Mouse (Mus musculus) kidney, adult 2 months (tissue): ENCODE measurements at regions not wholly inside any gene's neighbourhood (a gene's known extent, or its start where the extent isn't known, plus 50 kb on each side); places are given as distances from the start of the nearest gene placed in this dataset.

Experiments
- CTCF ChIP-seq: fragments of 200-500 bp; conservative IDR thresholded peaks from 2 replicates; pipeline ENCODE4 v1.5.1; 2011; ENCODE audit warnings: low read depth, mild to moderate bottlenecking, control low read depth, low read length, moderate library complexity, mixed read lengths; ENCODE audit not compliant: insufficient read depth, insufficient read length
- POLR2A ChIP-seq: fragments of 200-500 bp; IDR thresholded peaks from one replicate; pipeline ENCODE4 v1.6.1; 2011; ENCODE audit warnings: low read depth, low read length, control low read depth

DNA sequence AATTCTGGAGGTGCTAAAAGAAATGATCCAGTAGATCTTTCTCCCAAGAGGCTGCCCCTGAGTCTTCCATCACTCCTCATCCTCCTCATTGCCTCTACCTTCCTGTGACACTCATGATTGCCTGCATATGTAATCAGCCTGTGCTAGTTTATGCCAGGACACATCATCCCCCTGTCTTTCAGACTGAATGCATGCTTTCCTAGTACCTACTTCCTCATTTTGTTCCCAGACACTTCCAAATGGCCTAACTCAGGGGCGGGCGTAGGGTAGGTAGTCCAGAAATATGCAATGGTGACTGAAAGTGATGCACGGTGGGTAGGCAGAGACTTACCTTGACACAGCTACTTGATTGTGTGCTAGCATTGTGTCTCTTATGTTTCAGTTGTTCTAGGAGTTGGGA lies 65.8 kb upstream of the Aoah start:
- TF ChIP-seq POLR2A (no peak), CTCF (no peak)
